Mouse (Mus musculus): ENCODE results near the gene Lhb. TPM values are rescaled to one million over a fixed set of nuclear protein-coding genes. Genes with fewer than 3 reads are reported as not detected.
A peak's percentile ranks its signal among the peaks of the same experiment; 100 is the strongest.
"Not testable (repeated sequence)": the region's sequence is repeated elsewhere in the genome, so short reads cannot be mapped to it uniquely, and the experiment has no call there.

Lhb gene
- polyA plus RNA-seq (2016; fragmentation: Nextera tagmentation; extraction: Ambion mirVana) = 0.60 and 1.5 TPM in 2 replicates

GRCm38 (mm10) chr7:45420615-45420919, at the start of gene Lhb:
TSS of gene Lhb (plus strand) at chr7:45420820.
- DNase-seq (ENCODE audit: low spot score) = no peak
- WGBS = 59% methylated on average over 6 of the region's 6 CpGs
- Histone ChIP-seq H3K27ac (no peak within 1 kb of the TSS), H3K9me3 (no peaks in the 10 kb centered on the region), H3K27me3 (ENCODE audit: insufficient read depth, poor library complexity, severe bottlenecking) (peaks cover 67% of the 10 kb centered on the region), H3K4me3 (peak within 1 kb of the TSS; percentile 22; the same call in 1 of the 2 replicates), H3K36me3 (peaks cover 52% of the 10 kb centered on the region), H3K4me1 (replicated peaks) (peaks cover 24% of the 10 kb centered on the region)

- H3K27me3 ChIP-seq (ENCODE audit: insufficient read depth, poor library complexity, severe bottlenecking) = peaks cover 30% of the 10 kb centered on the region
- H3K4me1 ChIP-seq (replicated peaks) = peaks cover 33% of the 10 kb centered on the region
- no peak overlapping the region for H3K4me3 ChIP-seq
- no peak overlapping the region for H3K27ac ChIP-seq
- no peak for DNase-seq (ENCODE audit: low spot score)
- H3K36me3 ChIP-seq = peaks cover 54% of the 10 kb centered on the region
- 89% methylated on average over 5 of the region's 5 CpGs for WGBS
- no peaks in the 10 kb centered on the region for H3K9me3 ChIP-seq
These were observed 48.2 kb upstream of the Lhb start for GRCm38 (mm10) chr7:45372371-45372770.

DNA sequence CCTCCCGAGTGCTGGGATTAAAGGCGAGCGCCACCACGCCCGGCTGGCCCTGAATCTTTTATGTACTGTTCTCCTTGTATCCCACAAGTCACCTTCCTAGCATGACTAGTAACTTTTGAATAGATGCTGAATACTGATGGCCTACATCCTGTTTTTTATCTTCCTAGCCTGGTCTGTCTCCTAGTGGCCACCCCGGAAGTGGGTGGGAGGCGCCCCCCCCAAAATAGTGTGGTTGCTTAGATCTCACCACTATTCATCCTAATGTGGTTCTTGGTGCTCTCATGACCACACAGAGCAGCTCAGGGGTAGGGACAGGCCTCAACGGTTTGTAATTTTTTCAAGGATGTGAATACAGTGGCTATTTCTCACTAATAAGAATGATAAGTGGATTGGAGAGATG, 46.0 kb upstream of the Lhb start:
- no peak overlapping the region for H3K27ac ChIP-seq
- no peaks in the 10 kb centered on the region for H3K9me3 ChIP-seq
- H3K4me3 ChIP-seq = no peak overlapping the region
- 95% methylated on average over 8 of the region's 8 CpGs for WGBS
- H3K4me1 ChIP-seq (replicated peaks) = peaks cover 21% of the 10 kb centered on the region
- peaks cover 76% of the 10 kb centered on the region for H3K36me3 ChIP-seq
- no peak for DNase-seq (ENCODE audit: low spot score)
- H3K27me3 ChIP-seq (ENCODE audit: insufficient read depth, poor library complexity, severe bottlenecking) = peaks cover 9% of the 10 kb centered on the region

GRCm38 (mm10) chr7:45376057-45376456, 44.6 kb upstream of the Lhb start:
- Histone ChIP-seq H3K9me3 (no peaks in the 10 kb centered on the region), H3K4me1 (replicated peaks) (peaks cover 6% of the 10 kb centered on the region), H3K4me3 (no peak overlapping the region), H3K27me3 (ENCODE audit: insufficient read depth, poor library complexity, severe bottlenecking) (no peaks in the 10 kb centered on the region), H3K36me3 (peaks cover 91% of the 10 kb centered on the region), H3K27ac (no peak overlapping the region)
- WGBS = 95% methylated on average over 1 of the region's 1 CpGs
- no peak for DNase-seq (ENCODE audit: low spot score)

GRCm38 (mm10) chr7:45386077-45386476, 34.5 kb upstream of the Lhb start:
- H3K9me3 ChIP-seq = no peaks in the 10 kb centered on the region
- H3K4me3 ChIP-seq = no peak overlapping the region
- H3K4me1 ChIP-seq (replicated peaks) = no peaks in the 10 kb centered on the region
- peaks cover 100% of the 10 kb centered on the region for H3K36me3 ChIP-seq
- 88% methylated on average over 3 of the region's 3 CpGs for WGBS
- no peaks in the 10 kb centered on the region for H3K27me3 ChIP-seq (ENCODE audit: insufficient read depth, poor library complexity, severe bottlenecking)
- DNase-seq (ENCODE audit: low spot score) = no peak
- no peak overlapping the region for H3K27ac ChIP-seq

DNA sequence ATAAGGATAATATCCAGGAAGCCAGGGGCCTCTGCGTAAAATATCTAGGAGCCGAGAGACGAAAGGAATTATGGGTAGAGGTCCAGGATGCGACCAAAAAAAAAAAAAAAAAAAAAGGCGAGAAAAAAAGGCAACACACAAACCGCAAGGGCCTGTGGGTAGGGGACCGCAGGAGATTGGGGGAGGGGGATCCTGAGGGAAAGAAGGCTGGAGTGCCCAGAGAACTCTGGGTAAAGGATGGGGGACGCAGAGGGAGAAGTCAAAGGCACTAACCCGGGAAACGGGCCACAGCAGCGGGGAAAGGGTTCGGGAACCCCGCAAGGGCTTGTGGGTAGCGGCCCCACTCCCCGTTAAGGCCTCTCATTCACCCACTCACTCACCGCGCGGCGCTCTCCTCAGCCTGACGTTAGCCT, 25.5 kb upstream of the Lhb start:
- Histone ChIP-seq H3K36me3 (peaks cover 46% of the 10 kb centered on the region), H3K9me3 (no peaks in the 10 kb centered on the region), H3K4me1 (replicated peaks) (peaks cover 21% of the 10 kb centered on the region), H3K27me3 (ENCODE audit: insufficient read depth, poor library complexity, severe bottlenecking) (no peaks in the 10 kb centered on the region), H3K27ac (peak overlapping the region; percentile 99), H3K4me3 (peak overlapping the region; percentile 83)
- no peak for DNase-seq (ENCODE audit: low spot score)
- WGBS = under 1% methylated on average over 20 of the region's 20 CpGs

DNA sequence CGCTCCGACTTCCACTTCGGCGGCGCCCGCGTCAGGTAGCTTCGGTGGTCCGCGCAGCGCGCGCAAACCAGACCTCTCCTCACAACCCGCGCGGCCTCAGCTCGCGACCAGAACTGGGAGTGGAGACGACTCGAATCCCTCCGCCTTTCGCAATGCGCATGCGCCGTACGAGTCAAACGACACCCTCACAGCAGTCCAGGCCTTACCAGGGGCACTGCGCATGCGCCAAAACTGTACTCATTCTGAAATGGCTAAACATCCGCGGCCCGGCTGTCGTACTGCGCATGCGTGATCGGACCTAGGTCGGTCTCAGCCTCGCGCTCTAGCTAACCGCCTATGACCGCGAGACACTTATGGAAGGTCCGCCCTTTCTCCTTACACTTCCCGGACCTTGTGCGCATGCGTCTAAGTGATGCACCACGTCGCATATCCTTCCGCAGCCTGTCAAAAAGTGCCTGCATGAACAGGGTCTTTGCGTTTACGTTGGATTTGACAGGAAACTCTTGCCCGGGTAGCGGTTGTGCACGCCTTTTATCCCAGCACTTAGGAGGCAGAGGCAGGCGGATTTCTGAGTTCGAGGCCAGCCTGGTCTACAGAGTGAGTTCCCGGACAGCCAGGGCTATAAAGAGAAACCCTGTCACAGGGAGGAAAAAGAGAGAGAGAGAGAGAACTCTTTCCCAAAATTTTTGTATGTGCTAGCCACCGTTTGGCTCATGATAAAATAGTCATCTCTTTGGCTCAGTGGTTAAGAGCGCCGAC, 24.9 kb upstream of the Lhb start, which contains the start of gene Snrnp70:
Gene Snrnp70, minus strand, starts transcription at position 165 of the 759 bp plus-strand sequence.
- H3K36me3 ChIP-seq = peaks cover 39% of the 10 kb centered on the region
- no peaks in the 10 kb centered on the region for H3K9me3 ChIP-seq
- H3K27me3 ChIP-seq (ENCODE audit: insufficient read depth, poor library complexity, severe bottlenecking) = no peaks in the 10 kb centered on the region
- WGBS = under 1% methylated on average over 60 of the region's 60 CpGs
- DNase-seq (ENCODE audit: low spot score) = peak; percentile 100
- H3K27ac ChIP-seq = peak within 1 kb of the TSS; percentile 99
- peak within 1 kb of the TSS; percentile 83 for H3K4me3 ChIP-seq
- peaks cover 21% of the 10 kb centered on the region for H3K4me1 ChIP-seq (replicated peaks)

- H3K9me3 ChIP-seq; H3K27me3 ChIP-seq (ENCODE audit: insufficient read depth, poor library complexity, severe bottlenecking); DNase-seq (ENCODE audit: low spot score): not testable (repeated sequence)
- peaks cover 33% of the 10 kb centered on the region for H3K36me3 ChIP-seq
- peaks cover 21% of the 10 kb centered on the region for H3K4me1 ChIP-seq (replicated peaks)
- WGBS = 9% methylated on average over 3 of the region's 3 CpGs
- peak overlapping the region; percentile 99 for H3K27ac ChIP-seq
- H3K4me3 ChIP-seq = peak overlapping the region; percentile 83
These were observed 24.3 kb upstream of the Lhb start for GRCm38 (mm10) chr7:45396337-45396775.

GRCm38 (mm10) chr7:45396787-45397186, 23.8 kb upstream of the Lhb start:
- H3K4me3 ChIP-seq = no peak overlapping the region
- H3K27me3 ChIP-seq (ENCODE audit: insufficient read depth, poor library complexity, severe bottlenecking) = no peaks in the 10 kb centered on the region
- 81% methylated on average over 2 of the region's 2 CpGs for WGBS
- H3K4me1 ChIP-seq (replicated peaks) = peaks cover 21% of the 10 kb centered on the region
- H3K9me3 ChIP-seq = no peaks in the 10 kb centered on the region
- no peak overlapping the region for H3K27ac ChIP-seq
- peaks cover 29% of the 10 kb centered on the region for H3K36me3 ChIP-seq
- DNase-seq (ENCODE audit: low spot score) = no peak

DNA sequence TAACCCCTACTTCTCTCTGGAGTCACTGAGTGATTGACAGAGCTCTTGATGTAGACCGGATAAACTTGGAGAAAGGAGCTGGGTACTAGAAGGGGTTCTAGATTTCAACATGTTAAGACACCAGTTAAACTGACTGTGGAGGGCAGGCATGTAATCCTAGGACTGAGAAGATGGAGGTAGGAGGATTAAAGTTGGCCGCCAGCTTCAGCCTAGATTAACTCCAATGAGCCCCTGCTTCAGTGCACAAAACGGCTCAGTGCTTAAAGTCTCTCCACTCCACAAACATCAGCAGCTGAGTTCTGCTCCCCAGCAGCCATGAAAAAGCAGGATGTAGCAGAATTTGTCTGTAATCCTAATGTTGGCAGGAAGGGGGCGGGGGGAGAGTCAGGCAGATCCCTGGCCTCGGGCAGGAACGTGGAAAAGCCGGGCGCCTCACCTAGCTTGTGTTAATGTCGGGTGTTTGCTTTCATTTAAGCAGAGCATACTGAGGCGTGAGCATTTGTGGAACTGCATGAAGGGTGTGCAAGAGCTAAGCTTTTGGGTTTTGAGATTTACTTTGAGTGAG, 19.0 kb upstream of the Lhb start:
- Histone ChIP-seq H3K4me3 (no peak overlapping the region), H3K9me3 (no peaks in the 10 kb centered on the region), H3K36me3 (no peaks in the 10 kb centered on the region), H3K27me3 (ENCODE audit: insufficient read depth, poor library complexity, severe bottlenecking) (peaks cover 18% of the 10 kb centered on the region), H3K27ac (no peak overlapping the region), H3K4me1 (replicated peaks) (peaks cover 14% of the 10 kb centered on the region)
- 83% methylated on average over 10 of the region's 10 CpGs for WGBS
- DNase-seq (ENCODE audit: low spot score) = no peak

DNA sequence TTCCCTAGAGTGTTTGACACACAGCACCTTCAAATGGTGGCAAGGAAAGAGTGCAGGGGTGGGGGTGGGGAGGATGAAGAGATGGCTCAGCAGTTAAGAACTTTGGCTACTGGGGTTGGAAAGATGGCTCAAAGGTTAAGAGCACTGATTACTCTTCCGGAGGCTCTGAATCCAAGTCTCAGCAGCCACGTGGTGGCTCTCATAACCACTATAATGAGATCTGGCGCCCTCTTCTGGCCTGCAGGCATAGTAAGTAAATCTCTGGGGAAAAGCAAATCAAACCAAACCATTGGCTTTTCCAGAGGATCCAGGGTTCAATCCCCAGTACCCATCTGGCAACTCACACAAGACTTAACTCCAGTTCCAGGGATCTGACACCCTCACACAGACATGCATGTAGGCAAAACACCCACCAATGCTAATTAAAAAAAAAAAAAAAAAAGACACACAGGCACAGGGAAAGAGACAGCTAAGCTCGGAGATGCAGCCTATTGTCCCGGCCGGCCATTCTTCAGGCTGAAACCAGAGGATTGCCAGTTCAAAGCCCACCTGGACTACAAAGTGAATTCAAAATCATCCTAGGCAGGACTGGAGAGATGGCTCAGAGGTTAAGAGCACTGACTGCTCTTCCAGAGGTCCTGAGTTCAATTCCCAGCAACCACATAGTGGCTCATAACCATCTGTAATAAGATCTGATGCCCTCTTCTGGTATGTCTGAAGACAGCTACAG, 16.9 kb upstream of the Lhb start:
- DNase-seq (ENCODE audit: low spot score) = peak; percentile 71
- 44% methylated on average over 6 of the region's 6 CpGs for WGBS
- Histone ChIP-seq H3K9me3 (no peaks in the 10 kb centered on the region), H3K27ac (no peak overlapping the region), H3K36me3 (no peaks in the 10 kb centered on the region), H3K27me3 (ENCODE audit: insufficient read depth, poor library complexity, severe bottlenecking) (peaks cover 39% of the 10 kb centered on the region), H3K4me3 (no peak overlapping the region), H3K4me1 (replicated peaks) (peaks cover 17% of the 10 kb centered on the region)

- peaks cover 56% of the 10 kb centered on the region for H3K27me3 ChIP-seq (ENCODE audit: insufficient read depth, poor library complexity, severe bottlenecking)
- no peaks in the 10 kb centered on the region for H3K36me3 ChIP-seq
- H3K4me3 ChIP-seq = peak within 1 kb of the TSS; percentile 45
- DNase-seq (ENCODE audit: low spot score) = peak; percentile 66
- H3K9me3 ChIP-seq = no peaks in the 10 kb centered on the region
- 12% methylated on average over 28 of the region's 28 CpGs for WGBS
- no peak within 1 kb of the TSS for H3K27ac ChIP-seq
- peaks cover 17% of the 10 kb centered on the region for H3K4me1 ChIP-seq (replicated peaks)
These were observed 15.2 kb upstream of the Lhb start, which contains the start of gene Kcna7 for GRCm38 (mm10) chr7:45405091-45406075. TSS of gene Kcna7 (plus strand) at chr7:45405653.

All from hindbrain, embryonic 10.5 days (tissue).